Mouse (Mus musculus) bone marrow macrophage, adult 2 months (primary cell): ENCODE measurements around the gene Elmo1.

Source experiments
- CTCF ChIP-seq: IDR thresholded peaks from 2 replicates; pipeline ENCODE4 v1.5.1; 2012; ENCODE audit warnings: low read depth, mild to moderate bottlenecking, low read length, moderate library complexity
- POLR2A ChIP-seq: IDR thresholded peaks from 2 replicates; pipeline ENCODE4 v1.6.1; 2012; ENCODE audit warnings: mild to moderate bottlenecking, low read depth, low read length, borderline replicate concordance

GRCm38 (mm10) chr13:20109987-20110680 is 19.7 kb downstream of the Elmo1 start:
- TF ChIP-seq CTCF (no peak), POLR2A (no peak)
